Mouse (Mus musculus): ENCODE measurements around the gene Mog.

- no peak for TF ChIP-seq CTCF (IDR thresholded peaks at IDR 0.05)
- TF ChIP-seq POLR2A (IDR thresholded peaks at IDR 0.05; ENCODE audit: insufficient read depth, low read depth, low read length), result no peak
Observed at GRCm38 (mm10) chr17:37061435-37061834, 38.2 kb upstream of the Mog start.
